Mouse (Mus musculus) retina, embryonic 14.5 days (tissue): ENCODE results near the gene Best1.

Experiments used
- DNase-seq: peaks from one replicate; pipeline ENCODE4 v3.0.0-alpha.2; 2015; ENCODE audit warnings: low spot score

Gene Best1

DNA sequence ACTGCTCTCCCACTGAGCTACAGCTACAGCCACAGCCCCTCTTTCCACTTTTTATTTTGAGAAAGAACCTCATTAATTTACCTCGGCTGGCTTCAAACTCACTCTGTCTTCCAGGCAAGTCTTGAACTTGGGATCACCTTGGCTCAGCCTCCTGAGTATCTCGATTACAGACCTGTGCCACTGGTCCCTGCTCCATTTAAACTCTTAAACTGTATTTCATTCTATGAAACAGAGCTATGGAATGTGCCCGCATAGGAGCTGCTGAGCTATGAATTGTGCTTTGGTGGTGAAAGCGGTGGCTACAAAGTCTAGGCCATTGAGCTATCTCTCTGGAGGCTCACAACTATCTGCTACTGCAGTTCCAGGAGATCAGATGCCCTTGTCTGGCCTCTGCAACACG is 43.5 kb downstream of the Best1 start:
- no peak for DNase-seq

DNA sequence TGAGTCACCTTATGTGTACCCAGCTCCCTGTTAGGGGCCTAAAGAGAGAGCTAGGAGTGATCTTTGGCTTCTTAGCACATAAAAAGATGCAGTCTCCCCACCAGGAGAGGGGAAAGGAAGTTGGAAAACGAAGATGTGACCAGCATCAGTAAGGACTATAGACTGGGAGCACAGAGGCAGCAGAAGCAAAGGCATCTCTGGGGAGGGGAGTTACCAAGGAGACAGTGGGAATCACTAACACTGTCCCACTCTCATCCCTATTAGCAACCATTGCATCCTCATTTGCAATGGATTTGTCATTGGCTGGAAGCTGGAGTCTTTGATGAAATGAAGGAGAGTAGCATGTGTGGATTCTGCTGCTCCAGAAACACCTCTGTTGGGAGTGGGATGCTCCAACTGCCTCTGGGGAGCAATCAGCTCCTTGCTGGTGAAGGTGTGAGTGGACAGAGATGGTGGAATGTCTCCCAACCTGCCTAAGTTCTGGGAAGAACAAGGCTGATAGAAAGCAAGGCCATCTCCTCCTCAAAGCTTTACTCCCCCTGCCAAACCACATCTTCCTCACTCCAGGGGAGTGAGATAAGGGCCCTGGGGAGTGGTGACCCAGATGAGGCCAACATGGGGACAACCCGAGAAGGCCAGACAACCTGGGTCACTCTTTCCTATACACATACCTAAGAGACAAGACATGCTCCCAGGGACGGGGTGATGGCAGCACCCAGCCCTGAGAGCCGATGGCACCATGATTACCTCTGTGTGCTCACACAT is 44.6 kb downstream of the Best1 start:
- DNase-seq, result no peak

GRCm38 (mm10) chr19:9955438-9955837 is 46.0 kb downstream of the Best1 start:
- DNase-seq, result no peak

DNA sequence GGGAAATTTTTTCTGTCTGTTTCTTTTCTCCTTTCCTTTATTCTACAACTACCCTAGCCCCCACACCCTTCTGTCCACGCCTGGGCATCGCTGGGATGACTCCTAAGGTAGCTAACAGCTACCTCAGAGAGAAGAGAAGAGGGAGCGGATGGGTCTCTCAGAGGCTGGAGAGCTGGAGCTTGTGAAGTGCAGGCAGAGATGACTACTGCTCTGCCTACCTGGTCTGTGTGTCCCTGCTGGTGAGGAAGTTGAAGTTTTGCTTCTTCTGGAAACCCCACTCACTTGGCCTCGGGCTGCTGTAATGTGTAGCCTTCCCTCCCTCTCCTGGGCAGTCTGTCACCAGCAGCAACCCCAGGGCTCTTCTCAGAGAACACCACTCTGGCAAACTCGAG is 46.6 kb downstream of the Best1 start:
- no peak for DNase-seq

- peak; percentile 51 for DNase-seq
These were observed 47.2 kb downstream of the Best1 start for GRCm38 (mm10) chr19:9954055-9954810.

DNA sequence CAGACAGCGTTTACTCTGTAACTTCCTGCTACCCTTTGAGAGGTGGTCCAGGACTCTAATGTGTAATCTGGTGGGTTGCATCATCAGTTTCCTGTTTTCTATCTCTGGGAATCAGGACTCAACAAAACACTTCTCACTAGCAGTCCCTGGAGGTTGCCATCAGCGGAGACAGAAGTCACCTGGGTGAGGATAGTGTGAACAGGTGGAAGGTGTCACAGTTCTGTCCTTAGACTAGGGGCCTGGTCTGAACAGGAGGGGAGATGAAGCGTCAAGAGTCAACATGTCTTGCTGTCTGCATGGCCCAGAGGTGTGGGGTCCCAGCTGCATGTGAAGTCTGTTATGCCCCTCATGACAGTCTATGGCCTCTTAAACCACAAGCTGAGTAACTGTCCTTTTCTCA is 48.5 kb downstream of the Best1 start:
- DNase-seq, result no peak

- no peak for DNase-seq
These were observed 49.0 kb downstream of the Best1 start for GRCm38 (mm10) chr19:9952390-9952789.

DNA sequence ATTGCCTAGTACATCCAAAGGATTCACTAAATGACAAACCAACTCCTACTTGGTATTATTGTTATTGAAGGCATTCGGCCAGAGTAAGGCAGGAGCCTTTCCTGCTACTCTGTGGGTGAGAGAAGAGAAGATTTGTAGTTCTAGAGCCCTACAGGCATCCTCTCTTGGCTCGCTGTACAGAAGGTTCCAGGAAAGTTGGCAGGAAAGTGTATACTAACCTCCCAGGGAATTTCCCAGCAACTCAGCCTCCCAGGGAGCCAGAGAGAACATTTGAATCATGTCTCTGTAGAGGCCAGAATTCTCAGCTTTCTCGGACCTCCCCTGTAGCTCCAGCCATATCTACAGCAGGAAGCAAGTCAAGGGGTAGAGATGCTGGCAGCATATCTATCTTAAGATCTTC is 54.4 kb downstream of the Best1 start:
- no peak for DNase-seq

- no peak for DNase-seq
These were observed 55.5 kb downstream of the Best1 start for GRCm38 (mm10) chr19:9945800-9946564.

- no peak for DNase-seq
These were observed 58.6 kb downstream of the Best1 start for GRCm38 (mm10) chr19:9942539-9943533.

GRCm38 (mm10) chr19:9941809-9942208 is 59.6 kb downstream of the Best1 start:
- no peak for DNase-seq

DNA sequence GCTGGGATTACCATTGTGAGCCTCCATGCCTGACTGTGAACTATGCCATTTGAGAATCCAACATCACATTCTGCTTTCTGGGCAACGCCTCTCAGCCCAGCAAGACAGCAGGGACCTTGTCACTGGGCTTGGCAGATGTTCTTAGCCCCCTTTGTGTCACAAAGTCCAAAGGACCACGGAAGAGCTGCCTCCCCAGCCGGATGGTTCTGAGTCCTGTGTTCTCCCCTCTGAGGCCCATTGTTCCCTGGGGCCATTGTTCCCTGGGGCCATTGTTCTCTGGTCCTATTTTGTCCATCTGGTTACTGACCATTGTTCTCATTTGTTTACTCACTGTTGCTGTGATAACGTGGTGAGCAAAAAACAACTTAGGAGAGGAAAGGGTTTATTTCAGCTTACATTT is 60.5 kb downstream of the Best1 start:
- DNase-seq, result peak; percentile 69

DNA sequence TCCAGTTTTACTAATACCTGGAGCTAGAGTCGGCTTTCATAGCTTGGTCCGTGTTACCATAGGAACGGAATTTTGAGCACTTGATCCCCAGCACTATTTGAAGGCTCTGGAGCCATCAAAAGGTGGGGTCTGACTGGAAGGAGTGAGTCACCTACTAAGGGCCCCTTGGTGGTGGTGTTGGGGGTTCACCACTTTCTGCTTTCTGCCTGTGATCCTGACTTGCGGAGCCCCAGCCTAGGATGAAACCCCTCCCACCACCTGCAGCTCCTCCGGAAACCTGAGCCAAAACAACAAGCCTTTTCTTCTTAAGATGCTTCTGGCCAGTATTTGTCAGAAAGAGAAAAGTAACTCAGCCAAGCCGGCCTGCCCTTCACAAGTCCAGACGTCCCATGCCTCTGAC is 61.6 kb downstream of the Best1 start:
- DNase-seq, result no peak

DNA sequence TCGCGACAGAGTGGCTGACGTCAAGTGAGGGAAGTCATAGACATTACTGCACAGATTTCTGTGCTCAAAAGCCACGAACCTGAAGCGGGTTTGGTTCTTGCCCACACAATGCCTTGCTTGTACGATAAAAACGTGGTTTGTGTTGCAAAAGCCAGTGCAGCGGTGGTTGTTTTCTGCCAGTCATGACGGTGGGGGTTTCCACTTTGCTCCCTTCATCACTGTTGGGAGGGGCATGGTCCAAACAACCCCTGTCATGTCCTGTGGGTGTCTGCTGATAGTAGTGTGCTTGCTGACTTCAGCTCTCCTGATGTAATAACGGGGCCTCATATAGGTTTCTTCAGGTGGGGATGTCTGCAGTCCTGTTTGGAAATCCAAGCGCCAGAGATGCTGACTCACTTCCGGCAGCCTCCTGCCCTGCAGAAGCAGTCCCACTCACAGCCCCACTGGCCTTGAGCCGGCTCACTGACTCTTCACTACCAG is 62.6 kb downstream of the Best1 start:
- no peak for DNase-seq

GRCm38 (mm10) chr19:9938156-9938823 is 63.1 kb downstream of the Best1 start:
- DNase-seq, result no peak

- no peak for DNase-seq
These were observed 64.0 kb downstream of the Best1 start for GRCm38 (mm10) chr19:9937428-9937827.

GRCm38 (mm10) chr19:9936579-9936978 is 64.9 kb downstream of the Best1 start:
- no peak for DNase-seq
